Mouse (Mus musculus) MEL (cell line): ENCODE data around the gene Sult2b1.

ENCODE experiments used
- BHLHE40 ChIP-seq: IDR thresholded peaks from 2 replicates; pipeline ENCODE4 v1.6.1; 2012; ENCODE audit warnings: low read depth, mild to moderate bottlenecking, inconsistent platforms, low read length, improper control_type of control experiment, borderline replicate concordance
- CTCF ChIP-seq, 3 experiments: IDR thresholded peaks in 2 of 3; conservative IDR thresholded peaks in 1 of 3; 2 replicates each; pipeline ENCODE4 v1.5.1; 2011 to 2012; ENCODE audit warnings: low read length in 3 of 3, low read depth in 2 of 3, mild to moderate bottlenecking in 2 of 3, improper control_type of control experiment in 1 of 3, inconsistent platforms in 1 of 3, mixed read lengths in 1 of 3, moderate library complexity in 1 of 3; ENCODE audit not compliant: control insufficient read depth in 1 of 3, insufficient read depth in 1 of 3, poor library complexity in 1 of 3, severe bottlenecking in 1 of 3
- EP300 ChIP-seq, 2 experiments: IDR thresholded peaks; 2 replicates each; pipeline ENCODE4 v1.6.1; 2011; ENCODE audit warnings: improper control_type of control experiment in 2 of 2, low read length in 2 of 2, low read depth in 1 of 2, mild to moderate bottlenecking in 1 of 2
- HCFC1 ChIP-seq: IDR thresholded peaks from 2 replicates; pipeline ENCODE4 v1.6.1; 2012; ENCODE audit warnings: low read depth, mild to moderate bottlenecking, inconsistent platforms, low read length, improper control_type of control experiment, moderate library complexity
- NELFE ChIP-seq: IDR thresholded peaks from 2 replicates; pipeline ENCODE4 v1.6.1; 2011; ENCODE audit warnings: low read depth, low read length, improper control_type of control experiment
- SIN3A ChIP-seq: IDR thresholded peaks from 2 replicates; pipeline ENCODE4 v1.6.1; 2012; ENCODE audit warnings: low read length, improper control_type of control experiment, inconsistent platforms
- TCF12 ChIP-seq: IDR thresholded peaks from 2 replicates; pipeline ENCODE4 v1.6.1; 2014; ENCODE audit warnings: low read depth, mild to moderate bottlenecking, inconsistent platforms, low read length, improper control_type of control experiment, moderate library complexity
- UBTF ChIP-seq: IDR thresholded peaks from 2 replicates; pipeline ENCODE4 v1.6.1; 2012; ENCODE audit warnings: low read depth, mild to moderate bottlenecking, inconsistent platforms, low read length, improper control_type of control experiment, moderate library complexity, borderline replicate concordance; ENCODE audit not compliant: insufficient read depth
- USF1 ChIP-seq: IDR thresholded peaks from 2 replicates; pipeline ENCODE4 v1.6.1; 2014; ENCODE audit warnings: low read depth, mild to moderate bottlenecking, inconsistent platforms, low read length, improper control_type of control experiment, moderate library complexity
- ZKSCAN1 ChIP-seq: IDR thresholded peaks from 2 replicates; pipeline ENCODE4 v1.6.1; 2012; ENCODE audit warnings: low read depth, mild to moderate bottlenecking, inconsistent platforms, low read length, improper control_type of control experiment, moderate library complexity
- ZNF384 ChIP-seq: IDR thresholded peaks from 2 replicates; pipeline ENCODE4 v1.6.1; 2012; ENCODE audit warnings: low read depth, mild to moderate bottlenecking, inconsistent platforms, low read length, improper control_type of control experiment

DNA sequence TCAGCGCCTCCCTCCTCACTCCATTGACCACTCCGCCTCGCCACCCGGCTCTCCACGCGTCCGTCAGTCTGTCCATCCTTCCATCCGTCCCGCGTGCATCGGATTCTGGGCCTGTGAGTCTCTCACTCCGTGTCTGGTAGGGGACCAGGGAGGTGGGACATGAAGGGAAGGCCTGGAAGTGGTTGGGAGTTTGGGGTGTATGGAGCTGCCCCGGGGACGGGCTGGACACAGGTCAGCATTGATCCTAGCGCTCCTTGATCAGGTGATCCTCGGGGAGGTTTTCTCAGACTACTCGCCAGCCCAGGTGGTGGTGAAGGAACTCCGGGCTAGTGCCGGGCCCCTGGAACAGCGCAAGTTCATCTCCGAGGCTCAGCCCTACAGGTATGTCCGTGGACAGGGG is 3.2 kb upstream of the Sult2b1 start:
- no peak for TF ChIP-seq EP300 (IDR thresholded peaks at IDR 0.05; ENCODE audit: low read depth in 1 of 2, low read length in 2 of 2)
- no peak for TF ChIP-seq BHLHE40
- TF ChIP-seq CTCF (IDR thresholded peaks at IDR 0.05 in 2 of 3, conservative IDR thresholded peaks at IDR 0.05 in 1 of 3; ENCODE audit: control insufficient read depth in 1 of 3, insufficient read depth in 1 of 3, low read depth in 2 of 3, low read length in 3 of 3, poor library complexity in 1 of 3, severe bottlenecking in 1 of 3), result no peak
- no peak for TF ChIP-seq ZNF384
- no peak for TF ChIP-seq SIN3A
- TF ChIP-seq USF1, result no peak
- TF ChIP-seq TCF12, result no peak
- TF ChIP-seq UBTF, result no peak
- no peak for TF ChIP-seq NELFE
- TF ChIP-seq ZKSCAN1, result no peak
- no peak for TF ChIP-seq HCFC1
